Mouse (Mus musculus) heart, embryonic 14.5 days (tissue): ENCODE results near the gene Gm3402. TPM values are rescaled to one million over a fixed set of nuclear protein-coding genes. Genes with fewer than 3 reads are reported as not detected.
"Not testable (repeated sequence)": the region's sequence is repeated elsewhere in the genome, so short reads cannot be mapped to it uniquely, and the experiment has no call there.

Experiments used
- ATAC-seq: fragments of 200-750 bp; cut with Nextera tagmentation; 2 replicates; pipeline ENCODE4 v1.8.0; 2017; ENCODE audit warnings: low read depth, moderate TSS enrichment; ENCODE audit not compliant: insufficient number of reproducible peaks, insufficient read depth, low FRiP score
- H3K27ac ChIP-seq, 2 experiments: fragments of 200-500 bp in 1 of 2; fragments of 300-500 bp in 1 of 2; sonication (generic) in 1 of 2; replicated peaks in 1 of 2; 2 replicates each; pipeline ENCODE4 v1.5.1; 2012 to 2014; ENCODE audit warnings: low read depth in 2 of 2, low read length in 2 of 2, control low read depth in 1 of 2, mild to moderate bottlenecking in 1 of 2, mixed read lengths in 1 of 2; ENCODE audit not compliant: control insufficient read depth in 1 of 2, insufficient read depth in 1 of 2
- H3K27me3 ChIP-seq: fragments of 300-500 bp; sonication (generic); 2 replicates; pipeline ENCODE4 v1.6.1; 2014; ENCODE audit warnings: mild to moderate bottlenecking, low read length, control low read depth; ENCODE audit not compliant: control insufficient read depth, insufficient read depth
- H3K36me3 ChIP-seq: fragments of 300-500 bp; sonication (generic); 2 replicates; pipeline ENCODE4 v1.6.1; 2014; ENCODE audit warnings: mild to moderate bottlenecking, control low read depth, low read length, mixed read lengths; ENCODE audit not compliant: control insufficient read depth, insufficient read depth
- H3K4me1 ChIP-seq, 2 experiments: fragments of 200-500 bp in 1 of 2; fragments of 300-500 bp in 1 of 2; sonication (generic) in 1 of 2; 2 replicates each; pipeline ENCODE4 v1.6.1; 2012 to 2014; ENCODE audit warnings: low read length in 2 of 2, control low read depth in 1 of 2, mixed read lengths in 1 of 2; ENCODE audit not compliant: control insufficient read depth in 2 of 2, insufficient read depth in 2 of 2
- H3K4me2 ChIP-seq: fragments of 300-500 bp; sonication (generic); 2 replicates; pipeline ENCODE4 v1.6.1; 2014; ENCODE audit warnings: mild to moderate bottlenecking, low read length
- H3K4me3 ChIP-seq, 2 experiments: fragments of 200-500 bp in 1 of 2; fragments of 300-500 bp in 1 of 2; sonication (generic) in 1 of 2; 2 replicates each; pipeline ENCODE4 v1.5.1; 2012 to 2014; ENCODE audit warnings: low read length in 2 of 2, mild to moderate bottlenecking in 2 of 2, control low read depth in 1 of 2, low read depth in 1 of 2, moderate library complexity in 1 of 2; ENCODE audit not compliant: control insufficient read depth in 1 of 2, insufficient read depth in 1 of 2
- H3K9ac ChIP-seq: fragments of 300-500 bp; sonication (generic); 2 replicates; pipeline ENCODE4 v1.6.1; 2014; ENCODE audit warnings: mild to moderate bottlenecking, low read length
- H3K9me3 ChIP-seq: fragments of 300-500 bp; sonication (generic); 2 replicates; pipeline ENCODE4 v1.6.1; 2016; ENCODE audit warnings: low read length, control low read depth; ENCODE audit not compliant: control insufficient read depth
- WGBS: fragments of 180-500 bp; shearing (Covaris S2); extraction: QIAGEN DNeasy Blood & Tissue Kit; methylation state at CpG from one replicate; pipeline ENCODE4 v1.1.7; 2014; 5-methylcytosine and 5-hydroxymethylcytosine counted together
- polyA plus RNA-seq: library from polyadenylated mRNA; unstranded; fragments of >200 nt; fragmentation: Nextera tagmentation; extraction: Ambion mirVana; gene quantifications from 2 replicates; pipeline ENCODE4 v1.2.1, GENCODE M21; 2014

Gm3402 gene
- polyA plus RNA-seq, 1 experiment from 2014 or later, result not detected

- 4% methylated on average over 3 of the region's 4 CpGs for WGBS
- not testable (repeated sequence) for ATAC-seq, H3K4me1 ChIP-seq
Observed at GRCm38 (mm10) chr5:146488959-146489358, 25.0 kb upstream of the Gm3402 start.

DNA sequence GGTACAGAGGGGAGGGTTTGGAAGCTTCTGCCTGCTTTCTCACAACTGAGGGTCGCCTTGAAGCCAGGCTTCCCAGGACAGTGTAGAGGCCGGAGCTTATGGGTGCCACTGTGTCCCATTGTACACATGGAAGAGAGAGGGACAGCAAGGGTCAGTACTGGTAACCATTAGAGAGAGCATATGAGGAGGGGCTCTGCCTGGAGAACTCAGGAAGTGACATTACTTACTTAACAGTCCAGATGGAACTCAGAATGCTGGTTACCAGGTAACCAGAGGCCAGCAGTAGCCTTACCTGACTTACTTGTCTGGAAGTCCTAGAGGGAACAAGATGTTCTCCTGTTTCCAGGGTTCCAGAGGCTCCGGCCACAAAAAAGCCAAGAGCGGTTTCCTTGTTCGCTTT is 22.9 kb upstream of the Gm3402 start, which contains the start of gene Gm6370:
Gm6370 (plus strand) TSS at position 301 of the 400 bp plus-strand sequence.
- H3K27ac ChIP-seq, H3K9ac ChIP-seq, H3K36me3 ChIP-seq, H3K4me2 ChIP-seq, H3K4me1 ChIP-seq, H3K4me3 ChIP-seq, H3K9me3 ChIP-seq, H3K27me3 ChIP-seq, ATAC-seq: not testable (repeated sequence)
- no CpG with 5 or more reads among the region's 5 CpGs for WGBS

More at GRCm38 (mm10) chr5:146488959-146489358, 25.0 kb upstream of the Gm3402 start:
- H3K27ac ChIP-seq, H3K27me3 ChIP-seq, H3K4me2 ChIP-seq, H3K36me3 ChIP-seq, H3K4me3 ChIP-seq, H3K9ac ChIP-seq, H3K9me3 ChIP-seq: not testable (repeated sequence)

DNA sequence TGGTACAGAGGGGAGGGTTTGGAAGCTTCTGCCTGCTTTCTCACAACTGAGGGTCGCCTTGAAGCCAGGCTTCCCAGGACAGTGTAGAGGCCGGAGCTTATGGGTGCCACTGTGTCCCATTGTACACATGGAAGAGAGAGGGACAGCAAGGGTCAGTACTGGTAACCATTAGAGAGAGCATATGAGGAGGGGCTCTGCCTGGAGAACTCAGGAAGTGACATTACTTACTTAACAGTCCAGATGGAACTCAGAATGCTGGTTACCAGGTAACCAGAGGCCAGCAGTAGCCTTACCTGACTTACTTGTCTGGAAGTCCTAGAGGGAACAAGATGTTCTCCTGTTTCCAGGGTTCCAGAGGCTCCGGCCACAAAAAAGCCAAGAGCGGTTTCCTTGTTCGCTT is 11.8 kb upstream of the Gm3402 start, which contains the start of gene 4930449I24Rik:
4930449I24Rik (plus strand) TSS at position 301 of the 400 bp plus-strand sequence.
- not testable (repeated sequence) for H3K36me3 ChIP-seq, H3K4me1 ChIP-seq, H3K4me3 ChIP-seq, H3K9ac ChIP-seq, H3K27ac ChIP-seq, H3K27me3 ChIP-seq, ATAC-seq, H3K4me2 ChIP-seq, H3K9me3 ChIP-seq
- no CpG with 5 or more reads among the region's 5 CpGs for WGBS

GRCm38 (mm10) chr5:146525501-146525900 is 11.6 kb downstream of the Gm3402 start, which contains the start of gene Gm3404:
Gene Gm3404 (plus strand): TSS chr5:146525801.
- not testable (repeated sequence) for H3K27me3 ChIP-seq, H3K36me3 ChIP-seq, H3K9me3 ChIP-seq, H3K4me1 ChIP-seq, H3K4me2 ChIP-seq, H3K4me3 ChIP-seq, H3K27ac ChIP-seq, ATAC-seq, H3K9ac ChIP-seq
- WGBS, result 100% methylated on average over 2 of the region's 3 CpGs

- 100% methylated on average over 2 of the region's 3 CpGs for WGBS
- not testable (repeated sequence) for H3K9ac ChIP-seq, H3K4me1 ChIP-seq, H3K4me2 ChIP-seq, H3K36me3 ChIP-seq, H3K27me3 ChIP-seq, H3K27ac ChIP-seq, H3K4me3 ChIP-seq, ATAC-seq, H3K9me3 ChIP-seq
Observed at GRCm38 (mm10) chr5:146537347-146537746, 23.4 kb downstream of the Gm3402 start, which contains the start of gene Gm3409. Gene Gm3409 (plus strand): TSS chr5:146537647.

- H3K27me3 ChIP-seq, H3K4me3 ChIP-seq, H3K27ac ChIP-seq, H3K9ac ChIP-seq, ATAC-seq, H3K36me3 ChIP-seq, H3K4me2 ChIP-seq, H3K9me3 ChIP-seq, H3K4me1 ChIP-seq: not testable (repeated sequence)
- no CpG with 5 or more reads among the region's 3 CpGs for WGBS
Observed at GRCm38 (mm10) chr5:146555836-146556235, 41.9 kb downstream of the Gm3402 start, which contains the start of gene Gm3415. Gene Gm3415 (plus strand): TSS chr5:146556136.

DNA sequence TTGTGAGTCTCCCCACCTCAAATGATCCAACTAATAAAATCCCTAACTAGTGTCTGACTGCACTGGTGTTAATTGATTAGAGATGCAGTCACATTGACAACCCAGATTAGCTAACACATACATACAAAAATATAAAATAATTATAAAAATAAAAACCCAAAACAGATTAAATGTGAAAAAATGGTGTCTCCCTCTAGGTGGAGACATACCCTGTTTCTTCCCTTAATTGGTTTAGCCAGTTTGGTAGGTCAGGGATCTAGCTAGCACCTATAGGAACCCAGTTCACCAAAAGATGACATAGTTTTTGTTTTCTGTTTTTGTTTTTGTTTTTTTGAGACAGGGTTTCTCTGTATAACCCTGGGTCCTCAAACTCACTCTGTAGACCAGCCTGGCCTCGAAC is 50.3 kb downstream of the Gm3402 start:
- Histone ChIP-seq H3K9me3 (peaks cover 2% of the 10 kb centered on the region; the same call in 1 of the 2 replicates), H3K4me2 (no peak overlapping the region), H3K4me1 (no peaks in the 10 kb centered on the region), H3K36me3 (no peaks in the 10 kb centered on the region), H3K27me3 (no peaks in the 10 kb centered on the region), H3K4me3 (no peak overlapping the region), H3K27ac (no peak overlapping the region), H3K9ac (no peak overlapping the region)
- no peak for ATAC-seq
- 62% methylated on average over 1 of the region's 1 CpGs for WGBS
